Comparison of ENCODE assay signal across 20 mouse cellular contexts in genomic region chr1:180191112-180191511, GRCm38 (mm10). TPM values are rescaled to one million over a fixed set of nuclear protein-coding genes. Genes with fewer than 3 reads are reported as not detected.
DNase-seq lines count a peak whose midpoint lies in the region; ATAC-seq and TF ChIP-seq lines count a peak whose summit lies in the region.
"Had no signal": no experiment of that assay in that cellular context is flagged by ENCODE, and none has a peak within 500 bp of the region (broad histone marks: within the 10 kb centered on the region; RNA-seq: fewer than 3 reads in every experiment).

No protein-coding gene starts in this region.

- peak overlapping the region; percentile 82 for H3K4me3 ChIP-seq in gastrocnemius, adult 2 months
- no peak overlapping the region for H3K4me3 ChIP-seq in heart, embryonic 16.5 days (ENCODE audit: low read length)
- H3K4me3 ChIP-seq: embryonic facial prominence, embryonic 10.5 days; forebrain, embryonic 13.5 days; heart, embryonic 13.5 days; hindbrain, embryonic 13.5 days had no signal

- 79% methylated on average over 8 of the region's 8 CpGs for WGBS in heart, embryonic 16.5 days

- no peak overlapping the region for H3K4me2 ChIP-seq in heart, embryonic 16.5 days (ENCODE audit: low read depth, low read length)
- H3K4me2 ChIP-seq: forebrain, embryonic 13.5 days; heart, embryonic 13.5 days; hindbrain, embryonic 13.5 days had no signal

- no peak for DNase-seq in gastrocnemius, adult 2 months
- DNase-seq in gastrocnemius, postnatal 4 days (ENCODE audit: low spot score in 2 of 2) = no peak
- no peak for DNase-seq in heart, adult 9 months (ENCODE audit: low spot score in 2 of 2)
- peak; percentile 29 for DNase-seq in right cerebral cortex, adult 18-20 months
- DNase-seq in right cerebral cortex, postnatal 25 days = no peak
- no peak for DNase-seq in ovary, postnatal 36 days (ENCODE audit: low spot score)
- DNase-seq: adrenal gland, postnatal 14 days; cerebellum, adult 9-11 months; cerebellum, postnatal 36 days; forebrain, postnatal 0 days; gastrocnemius, postnatal 25 days; kidney, adult 11 months had no signal

- intact Hi-C loops in gastrocnemius, adult 2 months (cut with DNase I) = loop anchor here (2.0 kb wide), 1 partner anchor 14 kb away; no protein-coding TSS in a partner anchor

- H3K9me3 ChIP-seq in heart, embryonic 16.5 days (replicated peaks; ENCODE audit: control insufficient read depth, low read length) = no peaks in the 10 kb centered on the region
- H3K9me3 ChIP-seq: embryonic facial prominence, embryonic 10.5 days; forebrain, embryonic 13.5 days; heart, embryonic 13.5 days; hindbrain, embryonic 13.5 days had no signal

- ATAC-seq in heart, embryonic 16.5 days (replicated peaks; ENCODE audit: extremely low read depth, insufficient read depth, low FRiP score) = no peak
- ATAC-seq: activated CD4-positive, CD25-positive, alpha-beta regulatory T cell, adult 4 months; forebrain, embryonic 13.5 days; forebrain, postnatal 0 days; hindbrain, postnatal 0 days; Patski had no signal

- H3K4me1 ChIP-seq in heart, embryonic 16.5 days (ENCODE audit: control insufficient read depth, insufficient read depth, low read length) = peaks cover 49% of the 10 kb centered on the region

- H3K27ac ChIP-seq in gastrocnemius, adult 2 months = peak overlapping the region; percentile 99
- peak overlapping the region; percentile 14; the same call in 1 of the 2 replicates for H3K27ac ChIP-seq in heart, embryonic 16.5 days (ENCODE audit: low read length)
- H3K27ac ChIP-seq: embryonic facial prominence, embryonic 10.5 days; forebrain, embryonic 13.5 days; heart, embryonic 13.5 days; hindbrain, embryonic 13.5 days; hindbrain, postnatal 0 days had no signal

- TF ChIP-seq CTCF in gastrocnemius, adult 2 months (IDR thresholded peaks at IDR 0.05) = no peak

- H3K27me3 ChIP-seq in heart, embryonic 16.5 days (ENCODE audit: control insufficient read depth, insufficient read depth, low read length) = no peaks in the 10 kb centered on the region

- no peak overlapping the region for H3K9ac ChIP-seq in heart, embryonic 16.5 days (ENCODE audit: low read length)
- H3K9ac ChIP-seq: forebrain, embryonic 13.5 days; forebrain, postnatal 0 days; heart, embryonic 13.5 days; hindbrain, embryonic 13.5 days had no signal

- no peaks in the 10 kb centered on the region for H3K36me3 ChIP-seq in heart, embryonic 16.5 days (ENCODE audit: control insufficient read depth, insufficient read depth)
- H3K36me3 ChIP-seq: embryonic facial prominence, embryonic 10.5 days; heart, embryonic 13.5 days; hindbrain, embryonic 13.5 days had no signal

RNA-seq across cellular contexts. Expression of gene Coq8a, which starts 8.3 kb away (rescaled TPM):
- 1,000 to 10,000 TPM in 1 of 2 experiments, 100 to 1,000 TPM in 1; 633 to 1,638 TPM for total RNA-seq in gastrocnemius, adult 2 months (2021)
- 100 to 1,000 TPM; 294 to 313 TPM for total RNA-seq in gastrocnemius, postnatal 4 days (2021)
- polyA plus RNA-seq in heart, embryonic 16.5 days (2015; fragmentation: Nextera tagmentation; extraction: Ambion mirVana) = 70.0 and 89.0 TPM in 2 replicates
